Mouse (Mus musculus): Measurements from ENCODE around the gene Gstt1.
"Not testable (repeated sequence)": the region's sequence is repeated elsewhere in the genome, so short reads cannot be mapped to it uniquely, and the experiment has no call there.

Gstt1 gene

GRCm38 (mm10) chr10:75798176-75798696, at the start of gene Gstt1:
Gstt1 (minus strand) TSS chr10:75798584.
- peak; percentile 88 to 89 for DNase-seq (ENCODE audit: low spot score in 2 of 2)

- no peak for DNase-seq (ENCODE audit: low spot score in 2 of 2)
These were observed 47.0 kb upstream of the Gstt1 start for GRCm38 (mm10) chr10:75845306-75845930.

- DNase-seq (ENCODE audit: low spot score in 2 of 2): peak; percentile 27 to 64
These were observed 46.4 kb upstream of the Gstt1 start for GRCm38 (mm10) chr10:75844800-75845199.

- not testable (repeated sequence) for DNase-seq (ENCODE audit: low spot score in 2 of 2)
These were observed 45.5 kb upstream of the Gstt1 start for GRCm38 (mm10) chr10:75843898-75844297.

GRCm38 (mm10) chr10:75839092-75839491, 40.7 kb upstream of the Gstt1 start:
- no peak for DNase-seq (ENCODE audit: low spot score in 2 of 2)

- DNase-seq (ENCODE audit: low spot score in 2 of 2): peak; percentile 96 to 98
These were observed 38.9 kb upstream of the Gstt1 start, which contains the start of gene Gstt2 for GRCm38 (mm10) chr10:75837248-75837759. Gstt2 (minus strand) TSS chr10:75837424.

GRCm38 (mm10) chr10:75835761-75836531, 37.6 kb upstream of the Gstt1 start:
- DNase-seq (ENCODE audit: low spot score in 2 of 2): no peak

GRCm38 (mm10) chr10:75835307-75835706, 36.9 kb upstream of the Gstt1 start:
- DNase-seq (ENCODE audit: low spot score in 2 of 2): peak; percentile 85 to 93

GRCm38 (mm10) chr10:75834721-75835120, 36.3 kb upstream of the Gstt1 start:
- no peak for DNase-seq (ENCODE audit: low spot score in 2 of 2)

- DNase-seq (ENCODE audit: low spot score in 2 of 2): peak; percentile 84 to 90
These were observed 35.9 kb upstream of the Gstt1 start for GRCm38 (mm10) chr10:75834250-75834649.

- peak; percentile 31 to 44 for DNase-seq (ENCODE audit: low spot score in 2 of 2)
These were observed 35.2 kb upstream of the Gstt1 start for GRCm38 (mm10) chr10:75833456-75834080.

GRCm38 (mm10) chr10:75832272-75832895, 34.0 kb upstream of the Gstt1 start:
- DNase-seq (ENCODE audit: low spot score in 2 of 2): peak; percentile 57 to 67

GRCm38 (mm10) chr10:75830275-75830670, 31.9 kb upstream of the Gstt1 start:
- no peak for DNase-seq (ENCODE audit: low spot score in 2 of 2)

- DNase-seq (ENCODE audit: low spot score in 2 of 2): no peak
These were observed 31.3 kb upstream of the Gstt1 start for GRCm38 (mm10) chr10:75829529-75830274.

GRCm38 (mm10) chr10:75828500-75828931, 30.1 kb upstream of the Gstt1 start:
- peak; percentile 77 to 82 for DNase-seq (ENCODE audit: low spot score in 2 of 2)

- peak; percentile 27 to 58 for DNase-seq (ENCODE audit: low spot score in 2 of 2)
These were observed 29.4 kb upstream of the Gstt1 start for GRCm38 (mm10) chr10:75827668-75828360.

- no peak for DNase-seq (ENCODE audit: low spot score in 2 of 2)
These were observed 26.1 kb upstream of the Gstt1 start for GRCm38 (mm10) chr10:75824530-75824929.

GRCm38 (mm10) chr10:75823782-75824181, 25.4 kb upstream of the Gstt1 start:
- no peak for DNase-seq (ENCODE audit: low spot score in 2 of 2)

GRCm38 (mm10) chr10:75822443-75822842, 24.1 kb upstream of the Gstt1 start, which contains the start of gene Gstt4:
Gstt4 (minus strand) TSS chr10:75822543.
- DNase-seq (ENCODE audit: low spot score in 2 of 2): no peak

- DNase-seq (ENCODE audit: low spot score in 2 of 2): no peak
These were observed 21.5 kb upstream of the Gstt1 start for GRCm38 (mm10) chr10:75819882-75820281.
